Mouse (Mus musculus): ENCODE results near the gene Olfr582.

Olfr582 gene

DNA sequence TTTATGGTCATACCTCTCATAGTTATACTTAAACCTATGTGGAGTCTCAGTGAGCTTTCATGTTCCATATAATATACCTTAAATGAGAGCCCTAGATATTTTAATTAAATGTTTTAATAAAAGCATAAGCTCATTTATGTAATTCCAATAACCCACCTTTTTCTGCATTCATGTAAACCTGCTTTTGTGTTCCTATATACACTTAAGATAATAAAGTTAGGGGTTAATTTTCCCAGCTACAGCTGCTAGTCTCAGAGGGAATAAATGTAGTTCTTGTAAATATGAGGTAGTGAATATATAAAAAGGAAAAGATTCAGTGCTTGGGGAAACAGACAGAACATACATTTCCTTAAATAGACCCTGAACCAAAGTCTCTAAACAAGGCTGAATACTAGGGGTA, at the start of gene Olfr582:
Gene Olfr582 (plus strand): TSS at position 301 of the 400 bp plus-strand sequence.
- DNase-seq (ENCODE audit: low spot score in 2 of 2) = no peak

DNA sequence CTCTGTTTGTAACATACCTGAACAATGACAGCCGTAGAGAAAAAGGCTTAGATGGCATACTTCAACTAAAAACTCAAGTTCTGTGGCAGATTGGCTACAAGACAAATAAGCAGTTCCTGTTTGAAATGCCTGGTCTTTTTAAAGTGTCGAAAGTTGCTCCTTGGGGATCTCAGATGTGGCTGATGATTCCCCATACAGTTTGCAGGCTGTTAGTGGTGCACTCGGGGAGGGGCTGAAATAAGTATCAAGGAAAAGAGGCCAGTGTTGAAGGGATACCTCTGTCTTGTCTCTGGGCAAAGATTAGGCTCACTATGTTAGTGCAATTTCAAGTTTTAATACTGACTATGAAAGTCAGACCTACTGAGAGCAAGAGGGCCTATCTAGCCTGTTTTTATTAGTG, 48.6 kb upstream of the Olfr582 start, which contains the start of gene Olfr578:
Gene Olfr578 (minus strand): TSS at position 101 of the 400 bp plus-strand sequence.
- DNase-seq (ENCODE audit: low spot score in 2 of 2) = no peak

DNA sequence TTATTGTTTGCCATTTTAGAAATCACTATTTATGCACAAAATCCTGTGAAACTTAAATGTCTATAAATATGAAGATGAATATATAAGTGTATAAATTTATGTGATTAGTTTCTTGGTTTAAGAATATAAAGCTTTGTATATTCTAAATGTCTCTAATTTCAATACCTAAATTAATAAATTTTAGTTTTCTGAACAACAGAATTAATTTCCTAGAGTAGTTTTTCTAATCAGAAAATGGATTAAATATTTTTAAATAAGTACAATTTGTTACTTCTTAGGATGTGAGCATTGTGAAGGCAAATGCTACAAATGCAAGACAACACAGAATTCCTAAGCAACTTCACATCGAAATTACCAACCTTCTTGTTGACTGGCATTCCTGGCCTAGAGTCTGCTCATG, 13.2 kb downstream of the Olfr582 start, which contains the start of gene Olfr583:
Gene Olfr583 (plus strand): TSS at position 301 of the 400 bp plus-strand sequence.
- no peak for DNase-seq (ENCODE audit: low spot score in 2 of 2)

DNA sequence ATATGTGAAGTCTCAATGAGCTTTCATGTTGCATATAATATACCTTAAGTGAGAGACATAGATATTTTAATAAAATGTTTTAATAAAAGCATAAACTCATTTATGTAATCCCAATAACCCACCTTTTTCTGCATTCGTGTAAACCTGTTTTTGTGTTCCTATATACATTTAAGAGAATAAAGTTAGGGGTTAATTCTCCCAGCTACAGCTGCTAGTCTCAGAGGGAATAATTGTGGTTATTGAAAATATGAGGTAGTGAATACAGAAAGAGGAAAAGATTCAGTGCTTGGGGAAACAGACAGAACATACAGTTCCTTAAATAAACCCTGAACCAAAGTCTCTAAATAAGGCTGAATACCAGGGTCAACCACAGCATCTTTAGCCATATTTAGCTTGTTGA, 43.8 kb downstream of the Olfr582 start, which contains the start of gene Olfr584:
Gene Olfr584 (plus strand): TSS at position 301 of the 400 bp plus-strand sequence.
- DNase-seq (ENCODE audit: low spot score in 2 of 2) = no peak
